Mouse (Mus musculus) hindbrain, embryonic 16.5 days (tissue): Measurements from ENCODE around the gene Bdkrb2. TPM values are rescaled to one million over a fixed set of nuclear protein-coding genes. Genes with fewer than 3 reads are reported as not detected.

ENCODE experiments used
- ATAC-seq: fragments of 200-750 bp; cut with Nextera tagmentation; 2 replicates; pipeline ENCODE4 v1.8.0; 2017; ENCODE audit warnings: moderate TSS enrichment, moderate library complexity
- H3K27ac ChIP-seq: fragments of 300-500 bp; sonication (generic); 2 replicates; pipeline ENCODE4 v1.5.1; 2014; ENCODE audit warnings: low read depth, mild to moderate bottlenecking, control low read depth, low read length, moderate library complexity
- H3K27me3 ChIP-seq: fragments of 300-500 bp; sonication (generic); replicated peaks from 2 replicates; pipeline ENCODE4 v1.6.1; 2014; ENCODE audit warnings: low read length; ENCODE audit not compliant: control insufficient read depth, insufficient read depth
- H3K36me3 ChIP-seq: fragments of 300-500 bp; sonication (generic); 2 replicates; pipeline ENCODE4 v1.6.1; 2014; ENCODE audit warnings: mild to moderate bottlenecking, low read length, moderate library complexity, mixed read lengths; ENCODE audit not compliant: control insufficient read depth, insufficient read depth
- H3K4me1 ChIP-seq: fragments of 300-500 bp; sonication (generic); 2 replicates; pipeline ENCODE4 v1.6.1; 2014; ENCODE audit warnings: low read depth, low read length; ENCODE audit not compliant: control insufficient read depth, insufficient read depth
- H3K4me2 ChIP-seq: fragments of 300-500 bp; sonication (generic); 2 replicates; pipeline ENCODE4 v1.6.1; 2014; ENCODE audit warnings: mild to moderate bottlenecking, low read length, control low read depth, moderate library complexity
- H3K4me3 ChIP-seq: fragments of 300-500 bp; sonication (generic); 2 replicates; pipeline ENCODE4 v1.5.1; 2014; ENCODE audit warnings: mild to moderate bottlenecking, low read length, control low read depth, moderate library complexity
- H3K9ac ChIP-seq: fragments of 300-500 bp; sonication (generic); 2 replicates; pipeline ENCODE4 v1.6.1; 2014; ENCODE audit warnings: low read depth, mild to moderate bottlenecking, control low read depth, low read length, moderate library complexity
- H3K9me3 ChIP-seq: fragments of 300-500 bp; sonication (generic); 2 replicates; pipeline ENCODE4 v1.6.1; 2014; ENCODE audit warnings: mild to moderate bottlenecking, low read length, moderate library complexity; ENCODE audit not compliant: control insufficient read depth
- WGBS: fragments of 180-500 bp; shearing (Covaris S2); extraction: QIAGEN DNeasy Blood & Tissue Kit; methylation state at CpG from one replicate; pipeline ENCODE4 v1.1.7; 2014; 5-methylcytosine and 5-hydroxymethylcytosine counted together
- polyA plus RNA-seq: library from polyadenylated mRNA; unstranded; fragments of >200 nt; fragmentation: Nextera tagmentation; extraction: Ambion mirVana; gene quantifications from 2 replicates; pipeline ENCODE4 v1.2.1, GENCODE M21; 2015

The Bdkrb2 gene
- polyA plus RNA-seq, 1 experiment from 2014 or later = 2.5 TPM

DNA sequence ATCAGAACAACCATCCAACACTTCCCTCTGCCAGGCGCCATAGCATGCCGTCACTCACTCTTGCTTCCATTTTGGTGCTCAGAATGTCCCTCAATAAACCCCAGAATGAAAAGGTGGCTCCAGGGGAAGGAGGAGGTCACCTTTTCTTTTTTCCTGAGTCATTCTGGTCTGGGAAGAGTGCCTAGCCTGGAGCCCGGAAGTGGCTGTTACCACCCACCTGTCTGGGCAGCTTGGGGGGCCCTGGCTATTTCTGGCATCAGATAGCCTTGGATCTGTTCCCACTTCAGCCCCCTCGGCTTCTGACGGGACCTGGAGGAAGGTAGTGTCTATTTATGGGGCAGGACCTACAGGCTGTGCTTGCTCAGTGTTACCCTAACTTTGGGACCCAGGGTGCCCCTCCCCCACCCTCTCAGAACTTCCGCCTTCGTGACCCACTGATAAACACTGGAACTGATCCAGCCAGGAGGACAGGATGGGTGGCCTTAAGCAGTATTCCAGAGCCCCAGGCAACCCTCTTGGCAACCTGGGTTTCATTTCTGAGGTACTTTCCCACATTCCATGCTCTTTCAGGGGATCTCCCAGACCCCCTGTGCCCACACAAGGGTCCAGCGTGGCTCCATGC lies 8.8 kb upstream of the Bdkrb2 start:
- 70% methylated on average over 8 of the region's 8 CpGs for WGBS
- Histone ChIP-seq H3K4me3 (no peak overlapping the region), H3K27me3 (no peaks in the 10 kb centered on the region), H3K27ac (no peak overlapping the region), H3K36me3 (no peaks in the 10 kb centered on the region), H3K4me1 (peaks cover 3% of the 10 kb centered on the region), H3K9me3 (no peaks in the 10 kb centered on the region), H3K9ac (no peak overlapping the region), H3K4me2 (no peak overlapping the region)
- no peak for ATAC-seq

DNA sequence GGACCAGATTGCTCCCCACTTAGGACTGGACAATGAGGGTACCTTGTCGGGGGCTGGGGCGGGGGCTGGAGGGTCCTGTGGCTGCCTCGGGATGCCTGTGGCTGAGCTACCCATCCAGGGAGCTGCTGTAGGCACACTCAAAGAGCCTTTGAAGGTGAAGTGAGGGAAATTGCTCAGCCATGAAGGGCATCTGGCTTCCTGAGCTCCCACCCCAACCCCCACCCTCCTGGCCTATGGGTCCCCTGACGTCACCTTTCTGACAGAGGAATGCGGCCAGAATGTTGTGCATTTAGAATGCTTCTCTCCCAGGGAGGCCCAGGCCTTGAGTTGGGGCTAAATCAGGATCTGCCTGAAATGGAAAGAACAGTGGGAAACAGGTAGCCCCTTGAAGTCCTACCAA lies 7.9 kb upstream of the Bdkrb2 start:
- no peaks in the 10 kb centered on the region for H3K9me3 ChIP-seq
- no peak overlapping the region for H3K4me3 ChIP-seq
- H3K9ac ChIP-seq = no peak overlapping the region
- no peaks in the 10 kb centered on the region for H3K36me3 ChIP-seq
- ATAC-seq = no peak
- H3K4me2 ChIP-seq = no peak overlapping the region
- H3K27me3 ChIP-seq = no peaks in the 10 kb centered on the region
- H3K27ac ChIP-seq = no peak overlapping the region
- peaks cover 3% of the 10 kb centered on the region for H3K4me1 ChIP-seq
- WGBS = 81% methylated on average over 5 of the region's 5 CpGs

GRCm38 (mm10) chr12:105557250-105557925 lies 5.6 kb upstream of the Bdkrb2 start:
- no peaks in the 10 kb centered on the region for H3K9me3 ChIP-seq
- H3K36me3 ChIP-seq = no peaks in the 10 kb centered on the region
- H3K27me3 ChIP-seq = peaks cover 3% of the 10 kb centered on the region; the same call in 1 of the 2 replicates
- ATAC-seq = no peak; the same call in 1 of the 2 replicates
- no peak overlapping the region for H3K9ac ChIP-seq
- 65% methylated on average over 7 of the region's 7 CpGs for WGBS
- no peak overlapping the region for H3K27ac ChIP-seq
- no peak overlapping the region for H3K4me3 ChIP-seq
- no peak overlapping the region for H3K4me2 ChIP-seq
- H3K4me1 ChIP-seq = peaks cover 4% of the 10 kb centered on the region; the same call in 1 of the 2 replicates

GRCm38 (mm10) chr12:105561007-105561534 lies 2.0 kb upstream of the Bdkrb2 start:
- peaks cover 13% of the 10 kb centered on the region for H3K27me3 ChIP-seq
- no peak overlapping the region for H3K4me2 ChIP-seq
- peaks cover 21% of the 10 kb centered on the region for H3K4me1 ChIP-seq
- no peaks in the 10 kb centered on the region for H3K9me3 ChIP-seq
- peak overlapping the region; percentile 16; the same call in 1 of the 2 replicates for H3K9ac ChIP-seq
- no peak overlapping the region for H3K27ac ChIP-seq
- no peaks in the 10 kb centered on the region for H3K36me3 ChIP-seq
- WGBS = 42% methylated on average over 8 of the region's 8 CpGs
- no peak overlapping the region for H3K4me3 ChIP-seq
- peak; percentile 38 for ATAC-seq

GRCm38 (mm10) chr12:105562056-105562820 lies 788 bp upstream of the Bdkrb2 start:
- Histone ChIP-seq H3K9me3 (peaks cover 5% of the 10 kb centered on the region), H3K4me1 (peaks cover 21% of the 10 kb centered on the region), H3K27me3 (peaks cover 13% of the 10 kb centered on the region), H3K9ac (peak overlapping the region; percentile 45), H3K4me3 (peak overlapping the region; percentile 29), H3K4me2 (peak overlapping the region; percentile 67), H3K36me3 (no peaks in the 10 kb centered on the region), H3K27ac (no peak overlapping the region)
- WGBS = 36% methylated on average over 8 of the region's 8 CpGs
- no peak for ATAC-seq

DNA sequence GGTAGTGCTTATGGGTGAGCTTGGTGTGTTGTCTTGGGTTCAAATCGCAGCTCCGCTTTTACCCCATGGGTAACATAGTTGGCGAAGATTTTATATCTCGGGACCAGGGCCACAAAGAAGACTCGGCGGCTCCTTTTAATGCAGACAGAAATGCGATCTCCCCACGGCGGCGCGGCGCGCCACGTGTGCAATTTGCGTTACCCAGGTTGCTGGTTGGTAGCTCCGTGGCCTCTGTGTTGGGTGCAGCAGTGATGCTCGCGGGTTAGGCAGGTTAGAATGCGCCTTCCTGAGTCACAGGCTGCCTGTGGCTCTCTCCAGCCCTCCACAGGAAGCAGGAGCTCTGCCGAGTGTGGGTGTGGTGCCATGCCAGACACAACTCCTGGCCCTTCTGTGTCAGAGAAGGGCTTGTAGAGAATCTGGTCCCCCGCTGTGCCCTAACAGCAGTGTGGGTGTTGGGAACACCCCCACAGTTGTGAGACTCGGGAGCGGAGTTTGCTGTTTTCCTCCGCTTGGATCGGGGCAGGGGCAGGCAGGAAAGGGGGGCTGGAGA lies 775 bp downstream of the Bdkrb2 start:
- H3K4me3 ChIP-seq = peak overlapping the region; percentile 29
- H3K9ac ChIP-seq = peak overlapping the region; percentile 44
- WGBS = 7% methylated on average over 25 of the region's 25 CpGs
- H3K4me2 ChIP-seq = peak overlapping the region; percentile 67
- peaks cover 7% of the 10 kb centered on the region for H3K9me3 ChIP-seq
- peaks cover 13% of the 10 kb centered on the region for H3K27me3 ChIP-seq
- H3K4me1 ChIP-seq = peaks cover 21% of the 10 kb centered on the region
- H3K27ac ChIP-seq = no peak overlapping the region
- H3K36me3 ChIP-seq = no peaks in the 10 kb centered on the region
- ATAC-seq = no peak

GRCm38 (mm10) chr12:105565221-105565620 lies 2.2 kb downstream of the Bdkrb2 start:
- Histone ChIP-seq H3K9me3 (peaks cover 7% of the 10 kb centered on the region), H3K9ac (no peak overlapping the region), H3K36me3 (no peaks in the 10 kb centered on the region), H3K27me3 (peaks cover 13% of the 10 kb centered on the region), H3K27ac (no peak overlapping the region), H3K4me2 (no peak overlapping the region), H3K4me3 (no peak overlapping the region), H3K4me1 (peaks cover 21% of the 10 kb centered on the region)
- ATAC-seq = no peak
- WGBS = 79% methylated on average over 5 of the region's 5 CpGs

GRCm38 (mm10) chr12:105571867-105572266 lies 8.8 kb downstream of the Bdkrb2 start:
- Histone ChIP-seq H3K36me3 (no peaks in the 10 kb centered on the region), H3K27ac (no peak overlapping the region), H3K9ac (no peak overlapping the region), H3K4me3 (no peak overlapping the region), H3K4me1 (no peaks in the 10 kb centered on the region), H3K4me2 (no peak overlapping the region), H3K9me3 (peaks cover 9% of the 10 kb centered on the region), H3K27me3 (no peaks in the 10 kb centered on the region)
- WGBS = 62% methylated on average over 3 of the region's 3 CpGs
- peak; percentile 60 for ATAC-seq
